Mouse (Mus musculus): ENCODE measurements around the gene Tia1. TPM values are rescaled to one million over a fixed set of nuclear protein-coding genes. Genes with fewer than 3 reads are reported as not detected.
A peak's percentile ranks its signal among the peaks of the same experiment; 100 is the strongest.

The Tia1 gene
- polyA plus RNA-seq, 1 experiment from 2014 or later = 11.3 TPM

DNA sequence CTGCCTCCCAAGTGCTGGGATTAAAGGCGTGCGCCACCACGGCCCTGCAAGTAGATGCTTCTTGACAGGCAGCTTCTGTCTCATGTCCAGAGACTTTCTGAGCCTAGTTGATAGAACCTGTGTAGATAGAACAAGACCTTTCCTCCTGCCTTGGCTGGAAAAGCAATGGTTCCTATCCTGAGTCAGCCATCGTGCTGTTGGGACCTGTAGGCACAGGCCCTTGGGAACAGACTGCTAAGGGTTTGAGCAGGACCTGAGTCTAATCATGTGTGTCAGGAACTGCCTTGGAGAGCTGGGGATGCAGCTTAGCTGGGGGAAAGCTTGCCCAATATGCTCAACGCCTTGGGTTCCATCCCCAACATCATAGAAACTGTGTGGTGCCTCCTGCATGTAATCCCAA, 70.1 kb downstream of the Tia1 start:
- 91% methylated on average over 5 of the region's 5 CpGs for WGBS (ENCODE audit: missing documents)
- H3K79me2 ChIP-seq (ENCODE audit: inconsistent target) = no peaks in the 10 kb centered on the region
- H3K4me3 ChIP-seq (ENCODE audit: inconsistent target) = no peak overlapping the region
- no peaks in the 10 kb centered on the region for H3K36me3 ChIP-seq (ENCODE audit: inconsistent target)
- H3K27ac ChIP-seq = no peak overlapping the region

DNA sequence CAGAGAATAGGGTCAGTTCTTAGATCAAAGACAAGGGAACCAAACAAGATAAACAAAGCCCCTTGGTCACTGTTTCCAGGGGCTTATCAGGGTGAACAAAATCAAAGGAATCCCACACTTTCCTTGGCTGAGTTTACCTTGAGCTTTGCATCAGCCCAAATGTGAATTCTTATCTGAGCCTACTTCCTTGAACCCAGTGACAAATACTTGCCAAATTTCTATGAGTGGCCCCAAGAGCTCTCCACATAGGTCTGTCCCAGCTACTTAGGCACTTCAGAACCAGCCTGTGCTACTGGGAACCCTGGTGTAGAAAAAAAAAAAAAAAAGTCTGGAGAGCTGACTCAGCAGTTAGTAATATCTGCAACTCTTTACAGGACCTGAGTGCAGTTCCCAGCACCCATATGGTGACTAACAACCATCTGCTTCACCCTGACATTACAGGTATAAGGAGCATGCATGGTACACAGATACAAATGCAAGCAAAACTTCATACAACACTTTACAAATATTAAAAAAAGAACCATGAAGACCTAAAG, 70.7 kb downstream of the Tia1 start:
- Histone ChIP-seq H3K4me3 (ENCODE audit: inconsistent target) (no peak overlapping the region), H3K36me3 (ENCODE audit: inconsistent target) (no peaks in the 10 kb centered on the region), H3K79me2 (ENCODE audit: inconsistent target) (no peaks in the 10 kb centered on the region), H3K27ac (no peak overlapping the region)

DNA sequence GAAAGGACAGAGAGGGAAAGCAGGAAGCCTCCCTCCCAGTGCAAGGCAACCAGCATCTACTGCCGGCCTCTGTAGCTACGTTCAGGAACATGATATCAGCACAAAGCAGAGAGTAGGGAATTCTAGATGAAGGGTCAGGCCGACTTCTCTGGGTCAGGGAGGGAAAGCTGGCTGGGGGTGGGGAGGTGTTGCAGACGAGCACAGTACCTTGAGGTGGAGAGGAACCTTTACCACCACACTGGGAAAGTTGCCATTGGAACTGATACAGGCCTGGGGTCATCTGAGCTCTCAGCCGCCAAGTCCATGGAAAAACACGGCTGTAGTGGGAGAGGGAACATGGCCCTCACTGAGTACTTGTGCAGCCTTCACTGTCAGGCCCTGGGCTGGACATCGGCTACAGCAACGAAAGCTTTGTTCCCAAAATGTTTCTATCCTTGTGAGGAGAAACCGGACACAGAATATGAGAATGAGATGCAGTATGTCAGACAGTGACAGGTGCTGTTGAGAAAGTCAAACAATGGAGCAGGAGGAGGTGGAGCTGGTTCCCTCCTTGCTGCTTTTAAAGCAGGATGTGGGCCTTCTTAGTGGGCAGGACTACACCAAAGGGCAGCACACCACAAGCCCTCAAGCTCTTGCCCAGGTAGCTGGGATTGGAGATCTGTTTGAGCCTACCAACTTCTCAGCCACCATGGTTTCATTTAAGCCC, 71.6 kb downstream of the Tia1 start:
- Histone ChIP-seq H3K36me3 (ENCODE audit: inconsistent target) (no peaks in the 10 kb centered on the region), H3K27ac (no peak overlapping the region), H3K4me3 (ENCODE audit: inconsistent target) (no peak overlapping the region), H3K79me2 (ENCODE audit: inconsistent target) (no peaks in the 10 kb centered on the region)
- WGBS (ENCODE audit: missing documents) = 84% methylated on average over 9 of the region's 9 CpGs

GRCm38 (mm10) chr6:86476931-86477330, 72.9 kb downstream of the Tia1 start:
- Histone ChIP-seq H3K4me3 (ENCODE audit: inconsistent target) (no peak overlapping the region), H3K79me2 (ENCODE audit: inconsistent target) (no peaks in the 10 kb centered on the region), H3K36me3 (ENCODE audit: inconsistent target) (no peaks in the 10 kb centered on the region), H3K27ac (no peak overlapping the region)
- WGBS (ENCODE audit: missing documents) = 89% methylated on average over 3 of the region's 5 CpGs

DNA sequence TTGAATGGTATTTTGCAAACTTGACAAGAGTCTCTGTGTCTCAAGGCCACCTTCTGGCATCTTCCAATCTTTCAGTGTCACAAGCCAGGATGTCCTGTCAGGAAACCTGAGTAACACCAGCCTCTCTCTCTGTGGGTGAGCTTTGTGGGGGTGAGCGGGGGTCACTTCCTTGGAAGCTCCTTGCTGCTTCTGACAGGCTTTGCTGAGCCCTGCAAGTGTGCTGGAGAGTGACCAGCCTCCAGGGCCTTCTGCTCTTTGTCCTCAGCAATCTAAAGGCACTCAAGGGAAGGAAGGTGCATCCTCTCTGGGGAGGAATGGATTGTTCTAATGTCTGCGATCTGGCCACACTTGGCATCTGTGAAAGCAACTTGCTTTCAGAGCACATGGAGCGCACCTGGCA, 75.3 kb downstream of the Tia1 start:
- Histone ChIP-seq H3K4me3 (ENCODE audit: inconsistent target) (no peak overlapping the region), H3K27ac (no peak overlapping the region)

GRCm38 (mm10) chr6:86479816-86480188, 75.8 kb downstream of the Tia1 start:
- Histone ChIP-seq H3K79me2 (ENCODE audit: inconsistent target) (no peaks in the 10 kb centered on the region), H3K4me3 (ENCODE audit: inconsistent target) (no peak overlapping the region), H3K36me3 (ENCODE audit: inconsistent target) (no peaks in the 10 kb centered on the region), H3K27ac (peak overlapping the region; percentile 54; the same call in 1 of the 2 replicates)

More for the DNA sequence above, 75.3 kb downstream of the Tia1 start:
- Histone ChIP-seq H3K36me3 (ENCODE audit: inconsistent target) (no peaks in the 10 kb centered on the region), H3K79me2 (ENCODE audit: inconsistent target) (no peaks in the 10 kb centered on the region)
- WGBS (ENCODE audit: missing documents) = 59% methylated on average over 3 of the region's 3 CpGs

GRCm38 (mm10) chr6:86480189-86480831, 76.3 kb downstream of the Tia1 start:
- H3K27ac ChIP-seq = peak overlapping the region; percentile 54
- peak overlapping the region; percentile 0; the same call in 1 of the 2 replicates for H3K4me3 ChIP-seq (ENCODE audit: inconsistent target)

DNA sequence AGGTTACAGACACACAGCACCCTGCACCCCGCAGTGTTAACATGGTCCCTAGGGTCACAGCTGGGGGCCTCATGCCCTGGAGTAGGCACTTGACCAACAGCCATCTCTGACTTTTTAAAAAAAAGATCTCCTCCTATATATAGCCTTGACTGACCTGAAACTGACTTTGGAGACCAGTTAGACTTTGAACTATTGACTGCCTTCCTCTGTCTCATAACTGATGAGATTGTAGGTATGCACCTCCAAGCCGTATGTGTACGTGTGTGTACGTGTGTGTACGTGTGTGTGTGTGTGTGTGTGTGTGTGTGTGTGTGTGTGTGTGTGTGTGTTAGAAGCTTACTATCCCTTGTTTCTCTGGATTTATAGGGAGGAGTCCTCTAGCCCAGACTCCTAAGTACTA, 77.9 kb downstream of the Tia1 start:
- Histone ChIP-seq H3K27ac (no peak overlapping the region), H3K79me2 (ENCODE audit: inconsistent target) (no peaks in the 10 kb centered on the region), H3K36me3 (ENCODE audit: inconsistent target) (no peaks in the 10 kb centered on the region), H3K4me3 (ENCODE audit: inconsistent target) (no peak overlapping the region)
- 94% methylated on average over 4 of the region's 5 CpGs for WGBS (ENCODE audit: missing documents)

More at GRCm38 (mm10) chr6:86480189-86480831, 76.3 kb downstream of the Tia1 start:
- 10% methylated on average over 9 of the region's 9 CpGs for WGBS (ENCODE audit: missing documents)
- H3K36me3 ChIP-seq (ENCODE audit: inconsistent target) = no peaks in the 10 kb centered on the region
- H3K79me2 ChIP-seq (ENCODE audit: inconsistent target) = no peaks in the 10 kb centered on the region

Other genes starting within 250 kb of the Tia1 start
- not detected in 3 replicates for gene Tgfa, start 209.0 kb upstream of the Tia1 start, polyA plus RNA-seq (2018)
- 12.4 to 38.2 TPM (median 14.4 TPM) in 3 replicates for gene Fam136a, start 38.6 kb upstream of the Tia1 start, polyA plus RNA-seq (2018)
- gene Snrpg, start 32.9 kb upstream of the Tia1 start, polyA plus RNA-seq (2018) = 12.5 to 46.1 TPM (median 31.1 TPM) in 3 replicates
- 69.4 to 127 TPM (median 122 TPM) in 3 replicates for gene Pcyox1, start 7.1 kb upstream of the Tia1 start, polyA plus RNA-seq (2018)
- gene Gm44790, start 22.4 kb downstream of the Tia1 start, polyA plus RNA-seq (2018) = not detected in 3 replicates
- 8.0 to 12.3 TPM (median 8.9 TPM) in 3 replicates for gene C87436, start 34.2 kb downstream of the Tia1 start, polyA plus RNA-seq (2018)
- gene Pcbp1, start 122.1 kb downstream of the Tia1 start, polyA plus RNA-seq (2018) = 129 to 213 TPM (median 209 TPM) in 3 replicates
- 0.14 to 0.17 TPM in 2 of 3 replicates, not detected in the other for gene Asprv1, start 223.9 kb downstream of the Tia1 start, polyA plus RNA-seq (2018)